Mouse (Mus musculus) CH12.LX (cell line): ENCODE results near the gene Slc13a1. TPM values are rescaled to one million over a fixed set of nuclear protein-coding genes. Genes with fewer than 3 reads are reported as not detected.

Source experiments
- DNase-seq: peaks from one replicate; pipeline ENCODE4 v3.0.0-alpha.2; 2013; ENCODE audit errors: extremely low read depth
- H3K27ac ChIP-seq: 2 replicates; pipeline ENCODE4 v1.5.1; 2012; ENCODE audit warnings: low read depth, mild to moderate bottlenecking, control low read depth, moderate library complexity; ENCODE audit not compliant: insufficient read depth
- H3K27me3 ChIP-seq: replicated peaks from 2 replicates; pipeline ENCODE3; 2012; ENCODE audit warnings: inconsistent platforms
- H3K36me3 ChIP-seq, 2 experiments: replicated peaks in 1 of 2; 2 replicates each; pipeline versions ENCODE3 to v1.6.1; 2012; ENCODE audit warnings: inconsistent platforms in 1 of 2, low read length in 1 of 2, mild to moderate bottlenecking in 1 of 2, mixed read lengths in 1 of 2, moderate library complexity in 1 of 2; ENCODE audit not compliant: control insufficient read depth in 1 of 2, insufficient read depth in 1 of 2
- H3K4me1 ChIP-seq, 2 experiments: 2 replicates each; pipeline ENCODE4 v1.6.1; 2012; ENCODE audit warnings: inconsistent platforms in 1 of 2, moderate library complexity in 1 of 2; ENCODE audit not compliant: insufficient read depth in 2 of 2, control insufficient read depth in 1 of 2
- H3K4me2 ChIP-seq: 2 replicates; pipeline ENCODE4 v1.6.1; 2012; ENCODE audit warnings: low read depth, mild to moderate bottlenecking, control low read depth; ENCODE audit not compliant: poor library complexity, insufficient read depth, severe bottlenecking
- H3K4me3 ChIP-seq, 3 experiments: fragments of 150-350 bp in 1 of 3; sonication (generic) in 1 of 3; replicated peaks in 1 of 3; 2 replicates each; pipeline versions ENCODE3 to v1.5.1; 2011 to 2012; ENCODE audit warnings: low read depth in 2 of 3, low read length in 2 of 3, mild to moderate bottlenecking in 2 of 3, moderate library complexity in 2 of 3, control low read depth in 1 of 3, improper control_type of control experiment in 1 of 3, inconsistent platforms in 1 of 3, mixed read lengths in 1 of 3; ENCODE audit not compliant: poor library complexity in 1 of 3
- H3K79me2 ChIP-seq: replicated peaks from 2 replicates; pipeline ENCODE4 v1.6.1; 2012; ENCODE audit warnings: mild to moderate bottlenecking, moderate library complexity; ENCODE audit not compliant: control insufficient read depth, poor library complexity, insufficient read depth, severe bottlenecking; ENCODE audit errors: extremely low read depth
- H3K9ac ChIP-seq: 2 replicates; pipeline ENCODE4 v1.6.1; 2012; ENCODE audit warnings: low read depth, mild to moderate bottlenecking, control low read depth, moderate library complexity; ENCODE audit not compliant: insufficient read depth
- H3K9me3 ChIP-seq: replicated peaks from 2 replicates; pipeline ENCODE3; 2012; ENCODE audit warnings: low read length, inconsistent platforms, mixed read lengths
- CHD1 ChIP-seq: IDR thresholded peaks from 2 replicates; pipeline ENCODE4 v1.6.1; 2012; ENCODE audit warnings: low read depth, low read length, improper control_type of control experiment, inconsistent platforms
- CTCF ChIP-seq, 2 experiments: IDR thresholded peaks in 1 of 2; conservative IDR thresholded peaks in 1 of 2; 2 replicates each; pipeline ENCODE4 v1.5.1; 2011 to 2012; ENCODE audit warnings: low read depth in 2 of 2, low read length in 2 of 2, improper control_type of control experiment in 1 of 2, inconsistent platforms in 1 of 2, mild to moderate bottlenecking in 1 of 2, moderate library complexity in 1 of 2
- E2F4 ChIP-seq: IDR thresholded peaks from 2 replicates; pipeline ENCODE4 v1.6.1; 2011; ENCODE audit warnings: low read depth, low read length, improper control_type of control experiment; ENCODE audit not compliant: insufficient replicate concordance
- EP300 ChIP-seq: IDR thresholded peaks from 2 replicates; pipeline ENCODE4 v1.6.1; 2011; ENCODE audit warnings: low read length, improper control_type of control experiment
- ETS1 ChIP-seq: conservative IDR thresholded peaks from 2 replicates; pipeline ENCODE4 v1.6.1; 2012; ENCODE audit warnings: low read depth, mild to moderate bottlenecking, inconsistent platforms, low read length, improper control_type of control experiment, moderate library complexity
- IRF4 ChIP-seq: IDR thresholded peaks from 2 replicates; pipeline ENCODE4 v1.6.1; 2014; ENCODE audit warnings: low read depth, mild to moderate bottlenecking, inconsistent platforms, low read length, improper control_type of control experiment
- JUN ChIP-seq: IDR thresholded peaks from 2 replicates; pipeline ENCODE4 v1.6.1; 2011; ENCODE audit warnings: low read depth, mild to moderate bottlenecking, low read length, improper control_type of control experiment, moderate library complexity; ENCODE audit not compliant: insufficient read depth
- KAT2A ChIP-seq: IDR thresholded peaks from 2 replicates; pipeline ENCODE4 v1.6.1; 2012; ENCODE audit warnings: low read length, improper control_type of control experiment, inconsistent platforms; ENCODE audit not compliant: insufficient replicate concordance
- MAFK ChIP-seq: IDR thresholded peaks from 2 replicates; pipeline ENCODE4 v1.6.1; 2011; ENCODE audit warnings: low read length, improper control_type of control experiment; ENCODE audit not compliant: insufficient replicate concordance
- MAX ChIP-seq: IDR thresholded peaks from 2 replicates; pipeline ENCODE4 v1.6.1; 2011; ENCODE audit warnings: low read length, improper control_type of control experiment
- MAZ ChIP-seq: IDR thresholded peaks from 2 replicates; pipeline ENCODE4 v1.6.1; 2012; ENCODE audit warnings: low read depth, mild to moderate bottlenecking, inconsistent platforms, low read length, improper control_type of control experiment, moderate library complexity
- MEF2A ChIP-seq: IDR thresholded peaks from 2 replicates; pipeline ENCODE4 v1.6.1; 2014; ENCODE audit warnings: low read depth, mild to moderate bottlenecking, inconsistent platforms, low read length, improper control_type of control experiment, borderline replicate concordance
- MXI1 ChIP-seq: IDR thresholded peaks from 2 replicates; pipeline ENCODE4 v1.6.1; 2011; ENCODE audit warnings: mild to moderate bottlenecking, low read depth, low read length, improper control_type of control experiment
- MYC ChIP-seq: IDR thresholded peaks from 2 replicates; pipeline ENCODE4 v1.6.1; 2011; ENCODE audit warnings: low read depth, mild to moderate bottlenecking, improper control_type of control experiment, low read length
- NELFE ChIP-seq: IDR thresholded peaks from 2 replicates; pipeline ENCODE4 v1.6.1; 2011; ENCODE audit warnings: low read depth, low read length, improper control_type of control experiment
- NRF1 ChIP-seq: IDR thresholded peaks from 2 replicates; pipeline ENCODE4 v1.6.1; 2014; ENCODE audit warnings: low read depth, mild to moderate bottlenecking, inconsistent platforms, low read length, improper control_type of control experiment, moderate library complexity
- PAX5 ChIP-seq: IDR thresholded peaks from 2 replicates; pipeline ENCODE4 v1.6.1; 2012; ENCODE audit warnings: low read length, inconsistent platforms, mixed read lengths
- POLR2AphosphoS2 ChIP-seq: IDR thresholded peaks from 2 replicates; pipeline ENCODE4 v1.6.1; 2011; ENCODE audit warnings: low read depth, low read length, improper control_type of control experiment
- RCOR1 ChIP-seq: conservative IDR thresholded peaks from 2 replicates; pipeline ENCODE4 v1.6.1; 2012; ENCODE audit warnings: low read depth, mild to moderate bottlenecking, inconsistent platforms, low read length, improper control_type of control experiment
- USF1 ChIP-seq: IDR thresholded peaks from 2 replicates; pipeline ENCODE4 v1.6.1; 2014; ENCODE audit warnings: low read depth, mild to moderate bottlenecking, inconsistent platforms, low read length, improper control_type of control experiment
- ZKSCAN1 ChIP-seq: IDR thresholded peaks from 2 replicates; pipeline ENCODE4 v1.6.1; 2012; ENCODE audit warnings: low read depth, inconsistent platforms, low read length, improper control_type of control experiment, borderline replicate concordance
- ZNF384 ChIP-seq: IDR thresholded peaks from 2 replicates; pipeline ENCODE4 v1.6.1; 2012; ENCODE audit warnings: low read depth, low read length, improper control_type of control experiment, inconsistent platforms
- dilution Hi-C: fragments of 300-500 bp; cut with MboI; formaldehyde crosslinking; loops from 2 replicates; pipeline ENCODE4 v1.14.3; 2020; ENCODE audit warnings: low sequenced_read_pairs; ENCODE audit not compliant: extremely low pct_unique_long_range_greater_than_20kb, extremely low pct_ligation_motif_present
- in situ Hi-C: fragments of 300-500 bp; cut with MboI; formaldehyde crosslinking; loops from 3 replicates; pipeline ENCODE4 v1.14.3; 2019; ENCODE audit warnings: low sequenced_read_pairs, low pct_ligation_motif_present, low pct_unique_long_range_greater_than_20kb, mixed read lengths
- polyA plus RNA-seq: library from polyadenylated mRNA; unstranded; fragments of >175 nt; gene quantifications from 2 replicates; pipeline ENCODE4 v1.2.1, GENCODE M21; 2012; ENCODE audit warnings: low read depth; ENCODE audit not compliant: insufficient read length
- total RNA-seq, 2 experiments: library from RNA; depleted of rRNA; stranded (reverse); fragments of 300-350 nt in 1 of 2; fragments of >200 nt in 1 of 2; gene quantifications; 2 replicates each; pipeline ENCODE4 v1.2.3; 2012 to 2014

Slc13a1 gene
- total and polyA plus RNA-seq, 3 experiments: not detected

- Histone ChIP-seq H3K79me2 (no peaks in the 10 kb centered on the region), H3K4me1 (peaks cover 0 to 4% of the 10 kb centered on the region in 2 experiments; a peak in 1 of 4 replicates), H3K9ac (no peak overlapping the region), H3K27ac (no peak overlapping the region), H3K27me3 (no peaks in the 10 kb centered on the region), H3K36me3 (no peaks in the 10 kb centered on the region), H3K9me3 (no peaks in the 10 kb centered on the region), H3K4me3 (no peak overlapping the region), H3K4me2 (no peak overlapping the region)
- dilution Hi-C loops (no loop called here), in situ Hi-C loops (no loop called here)
- no peak for DNase-seq
- no peak for TF ChIP-seq MAFK
- no peak for TF ChIP-seq NELFE
- TF ChIP-seq MEF2A: no peak
- TF ChIP-seq JUN: no peak
- no peak for TF ChIP-seq IRF4
- TF ChIP-seq MAX: no peak
- TF ChIP-seq E2F4: no peak
- no peak for TF ChIP-seq ZNF384
- no peak for TF ChIP-seq KAT2A
- TF ChIP-seq CTCF (conservative IDR thresholded peaks at IDR 0.05 in 1 of 2, IDR thresholded peaks at IDR 0.05 in 1 of 2; ENCODE audit: low read depth in 2 of 2, low read length in 2 of 2): no peak
- no peak for TF ChIP-seq RCOR1
- no peak for TF ChIP-seq MAZ
- TF ChIP-seq USF1: no peak
- no peak for TF ChIP-seq MYC
- TF ChIP-seq EP300: no peak
- no peak for TF ChIP-seq PAX5
- no peak for TF ChIP-seq MXI1
These were observed 113.7 kb downstream of the Slc13a1 start for GRCm38 (mm10) chr6:24054086-24054710.

GRCm38 (mm10) chr6:24047014-24047770 is 120.7 kb downstream of the Slc13a1 start:
- H3K79me2 ChIP-seq: no peaks in the 10 kb centered on the region
- TF ChIP-seq RCOR1 (no peak), CHD1 (no peak), ETS1 (no peak), POLR2AphosphoS2 (no peak), NRF1 (no peak), NELFE (no peak), ZKSCAN1 (no peak)
- no peak overlapping the region for H3K4me2 ChIP-seq
- H3K4me3 ChIP-seq: no peak overlapping the region
- H3K4me1 ChIP-seq: no peaks in the 10 kb centered on the region
- in situ Hi-C loops: no loop called here
- dilution Hi-C loops: no loop called here
- H3K9ac ChIP-seq: no peak overlapping the region
- no peak overlapping the region for H3K27ac ChIP-seq
- DNase-seq: no peak
- H3K36me3 ChIP-seq: no peaks in the 10 kb centered on the region
- no peaks in the 10 kb centered on the region for H3K27me3 ChIP-seq
- no peaks in the 10 kb centered on the region for H3K9me3 ChIP-seq
